Mouse (Mus musculus) cortical plate, adult 2 months (tissue): ENCODE measurements around the gene Nrxn1.

ENCODE experiments used
- CTCF ChIP-seq: fragments of 200-500 bp; IDR thresholded peaks from 2 replicates; pipeline ENCODE4 v1.5.1; 2011; ENCODE audit warnings: mild to moderate bottlenecking, control low read depth, low read length; ENCODE audit not compliant: insufficient read depth; ENCODE audit errors: extremely low read depth
- POLR2A ChIP-seq: fragments of 200-500 bp; IDR thresholded peaks from 2 replicates; pipeline ENCODE4 v1.6.1; 2011; ENCODE audit warnings: mild to moderate bottlenecking, low read length, control low read depth; ENCODE audit not compliant: insufficient read depth; ENCODE audit errors: extremely low read depth

DNA sequence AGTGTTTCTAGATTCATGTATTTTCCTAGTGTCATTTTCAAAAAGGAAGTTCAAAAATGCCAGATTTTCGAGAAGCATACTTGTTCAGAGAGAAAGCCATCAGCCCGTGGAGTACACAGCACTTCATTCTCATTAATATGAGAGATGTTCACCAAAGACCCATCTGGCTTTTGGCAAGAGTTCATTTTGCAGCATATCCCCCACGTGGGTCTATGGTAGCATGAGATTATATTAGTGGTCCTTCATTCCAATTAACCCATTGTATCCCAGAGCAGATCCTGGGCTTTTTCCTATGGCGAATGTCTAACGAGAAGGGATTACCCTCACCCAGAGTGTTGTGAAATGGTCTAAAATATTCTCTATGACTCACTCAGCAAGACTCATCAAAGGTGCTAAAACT is 1032.0 kb downstream of the Nrxn1 start:
- TF ChIP-seq CTCF (no peak), POLR2A (no peak)
